Mouse (Mus musculus) liver, embryonic 13.5 days (tissue): Measurements from ENCODE around the gene Slitrk2. TPM values are rescaled to one million over a fixed set of nuclear protein-coding genes. Genes with fewer than 3 reads are reported as not detected.

Source experiments
- ATAC-seq: fragments of 200-750 bp; cut with Nextera tagmentation; 2 replicates; pipeline ENCODE4 v1.8.0; 2017; ENCODE audit warnings: low read depth, mild to moderate bottlenecking, moderate number of reproducible peaks, moderate library complexity
- DNase-seq: peaks from one replicate; pipeline ENCODE4 v3.0.0; 2022
- H3K27ac ChIP-seq: fragments of 300-500 bp; sonication (generic); 2 replicates; pipeline ENCODE4 v1.5.1; 2015; ENCODE audit warnings: moderate library complexity, mild to moderate bottlenecking, inconsistent platforms
- H3K27me3 ChIP-seq: fragments of 300-500 bp; sonication (generic); 2 replicates; pipeline ENCODE4 v1.6.1; 2015; ENCODE audit warnings: mild to moderate bottlenecking, inconsistent platforms
- H3K36me3 ChIP-seq: fragments of 300-500 bp; sonication (generic); 2 replicates; pipeline ENCODE4 v1.6.1; 2015; ENCODE audit warnings: mild to moderate bottlenecking, inconsistent platforms
- H3K4me1 ChIP-seq: fragments of 300-500 bp; sonication (generic); replicated peaks from 2 replicates; pipeline ENCODE4 v1.6.1; 2015; ENCODE audit warnings: inconsistent platforms
- H3K4me2 ChIP-seq: fragments of 300-500 bp; sonication (generic); 2 replicates; pipeline ENCODE4 v1.6.1; 2015; ENCODE audit warnings: inconsistent platforms, mild to moderate bottlenecking, moderate library complexity
- H3K4me3 ChIP-seq: fragments of 300-500 bp; sonication (generic); replicated peaks from 2 replicates; pipeline ENCODE4 v1.5.1; 2015; ENCODE audit warnings: mild to moderate bottlenecking, inconsistent platforms
- H3K9ac ChIP-seq: fragments of 300-500 bp; sonication (generic); 2 replicates; pipeline ENCODE4 v1.6.1; 2015; ENCODE audit warnings: mild to moderate bottlenecking, inconsistent platforms
- H3K9me3 ChIP-seq: fragments of 300-500 bp; sonication (generic); replicated peaks from 2 replicates; pipeline ENCODE4 v1.6.1; 2016; ENCODE audit warnings: inconsistent platforms
- WGBS: fragments of 180-500 bp; shearing (Covaris S2); methylation state at CpG from one replicate; pipeline ENCODE4 v1.1.7; 2015; ENCODE audit not compliant: insufficient replicate concordance; 5-methylcytosine and 5-hydroxymethylcytosine counted together
- polyA plus RNA-seq: library from polyadenylated mRNA; unstranded; fragments of >200 nt; fragmentation: Nextera tagmentation; extraction: Ambion mirVana; gene quantifications from 2 replicates; pipeline ENCODE4 v1.2.1, GENCODE M21; 2015

The Slitrk2 gene
- 0.03 and 0.09 TPM in 2 replicates for polyA plus RNA-seq

- Histone ChIP-seq H3K4me3 (no peak within 1 kb of the TSS), H3K36me3 (no peaks in the 10 kb centered on the region), H3K4me1 (no peaks in the 10 kb centered on the region), H3K9me3 (no peaks in the 10 kb centered on the region), H3K9ac (no peak within 1 kb of the TSS), H3K27ac (no peak within 1 kb of the TSS), H3K4me2 (no peak within 1 kb of the TSS), H3K27me3 (peaks cover 17% of the 10 kb centered on the region; the same call in 1 of the 2 replicates)
- DNase-seq = no peak
- ATAC-seq = no peak
- 10% methylated on average over 22 of the region's 25 CpGs for WGBS
Observed at GRCm38 (mm10) chrX:66648911-66649620, at the start of gene Slitrk2. Slitrk2 (plus strand) TSS chrX:66649318.

- H3K36me3 ChIP-seq = no peaks in the 10 kb centered on the region
- H3K4me1 ChIP-seq = no peaks in the 10 kb centered on the region
- H3K4me3 ChIP-seq = no peak overlapping the region
- ATAC-seq (no peak), DNase-seq (no peak)
- WGBS = 53% methylated on average over 3 of the region's 3 CpGs
- no peak overlapping the region for H3K4me2 ChIP-seq
- H3K27ac ChIP-seq = no peak overlapping the region
- H3K9ac ChIP-seq = no peak overlapping the region
- H3K9me3 ChIP-seq = no peaks in the 10 kb centered on the region
- no peaks in the 10 kb centered on the region for H3K27me3 ChIP-seq
Observed at GRCm38 (mm10) chrX:66605490-66605889, 43.6 kb upstream of the Slitrk2 start.

- Histone ChIP-seq H3K4me3 (no peak overlapping the region), H3K4me1 (no peaks in the 10 kb centered on the region), H3K9me3 (no peaks in the 10 kb centered on the region), H3K36me3 (no peaks in the 10 kb centered on the region), H3K27me3 (peaks cover 20% of the 10 kb centered on the region; the same call in 1 of the 2 replicates), H3K4me2 (peak overlapping the region; percentile 17), H3K9ac (no peak overlapping the region), H3K27ac (no peak overlapping the region)
- no peak for ATAC-seq
- no peak for DNase-seq
- WGBS = 15% methylated on average over 21 of the region's 21 CpGs
Observed at GRCm38 (mm10) chrX:66652455-66653144, 3.5 kb downstream of the Slitrk2 start.

GRCm38 (mm10) chrX:66657365-66657764, 8.2 kb downstream of the Slitrk2 start:
- Histone ChIP-seq H3K27ac (no peak overlapping the region), H3K9me3 (no peaks in the 10 kb centered on the region), H3K4me3 (no peak overlapping the region), H3K27me3 (peaks cover 19% of the 10 kb centered on the region; the same call in 1 of the 2 replicates), H3K4me2 (no peak overlapping the region), H3K36me3 (no peaks in the 10 kb centered on the region), H3K4me1 (no peaks in the 10 kb centered on the region), H3K9ac (no peak overlapping the region)
- no peak for ATAC-seq
- no peak for DNase-seq
- WGBS = 31% methylated on average over 2 of the region's 2 CpGs

DNA sequence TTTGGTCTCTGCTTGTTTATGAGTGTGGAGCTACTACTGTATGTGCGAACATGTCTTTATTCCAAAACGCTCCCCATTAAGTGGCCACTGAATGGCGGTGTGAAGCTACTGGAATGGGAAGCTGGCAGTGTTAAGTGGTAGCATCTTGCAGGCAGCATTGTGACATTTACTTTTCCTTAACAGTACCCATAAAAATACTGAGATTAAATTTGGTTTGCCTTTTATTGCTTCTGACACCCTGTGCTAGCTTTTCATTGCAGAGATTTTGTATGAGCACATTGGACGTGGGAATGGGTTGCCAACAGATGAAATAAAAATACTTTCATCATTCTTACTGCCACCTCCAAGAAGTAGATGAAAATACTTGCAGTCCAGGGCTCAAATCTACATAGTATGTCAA, 27.8 kb downstream of the Slitrk2 start:
- H3K4me1 ChIP-seq = no peaks in the 10 kb centered on the region
- WGBS = 75% methylated on average over 4 of the region's 4 CpGs
- H3K27ac ChIP-seq = no peak overlapping the region
- ATAC-seq (no peak), DNase-seq (no peak)
- H3K9ac ChIP-seq = no peak overlapping the region
- no peaks in the 10 kb centered on the region for H3K9me3 ChIP-seq
- no peak overlapping the region for H3K4me2 ChIP-seq
- H3K27me3 ChIP-seq = no peaks in the 10 kb centered on the region
- no peaks in the 10 kb centered on the region for H3K36me3 ChIP-seq
- H3K4me3 ChIP-seq = no peak overlapping the region

DNA sequence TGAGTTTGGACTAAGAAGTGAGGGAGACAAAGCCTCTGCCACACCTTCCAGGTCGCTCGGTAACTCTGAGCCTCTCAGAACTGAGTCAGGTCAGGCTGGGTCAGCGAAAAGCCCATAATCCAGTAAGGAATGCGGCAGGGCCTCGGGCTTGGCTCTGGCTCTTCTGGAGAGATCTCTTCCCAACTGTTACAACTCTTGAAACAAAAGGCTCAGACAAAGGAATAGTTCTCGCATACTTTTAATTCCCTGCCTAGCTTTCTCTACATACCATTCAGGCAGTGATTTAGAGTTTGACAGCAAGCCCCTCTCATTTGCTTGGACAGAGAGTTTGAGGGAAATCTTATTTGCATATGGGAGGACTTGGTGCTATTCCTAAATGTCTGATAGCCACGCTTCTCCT, 29.5 kb downstream of the Slitrk2 start:
- Histone ChIP-seq H3K27me3 (no peaks in the 10 kb centered on the region), H3K9ac (no peak overlapping the region), H3K9me3 (no peaks in the 10 kb centered on the region), H3K4me3 (no peak overlapping the region), H3K36me3 (no peaks in the 10 kb centered on the region), H3K27ac (no peak overlapping the region), H3K4me1 (no peaks in the 10 kb centered on the region), H3K4me2 (no peak overlapping the region)
- no peak for DNase-seq
- no peak for ATAC-seq
- WGBS = 36% methylated on average over 7 of the region's 7 CpGs
